Mouse (Mus musculus) intestine, embryonic 14.5 days (tissue): ENCODE measurements around the gene Chst5. TPM values are rescaled to one million over a fixed set of nuclear protein-coding genes. Genes with fewer than 3 reads are reported as not detected.

Experiments
- ATAC-seq: fragments of 200-750 bp; cut with Nextera tagmentation; replicated peaks from 2 replicates; pipeline ENCODE4 v1.8.0; 2017; ENCODE audit warnings: low read depth, moderate number of reproducible peaks, moderate TSS enrichment, moderate library complexity; ENCODE audit not compliant: low FRiP score, low TSS enrichment
- DNase-seq: peaks from one replicate; pipeline ENCODE4 v3.0.0-alpha.2; 2018; ENCODE audit warnings: low spot score
- H3K27ac ChIP-seq: fragments of 300-500 bp; sonication (generic); 2 replicates; pipeline ENCODE4 v1.5.1; 2014; ENCODE audit warnings: low read depth, mild to moderate bottlenecking, control low read depth
- H3K27me3 ChIP-seq: fragments of 300-500 bp; sonication (generic); replicated peaks from 2 replicates; pipeline ENCODE4 v1.6.1; 2014; ENCODE audit warnings: low read length, control low read depth; ENCODE audit not compliant: control insufficient read depth, insufficient read depth
- H3K36me3 ChIP-seq: fragments of 300-500 bp; sonication (generic); 2 replicates; pipeline ENCODE4 v1.6.1; 2014; ENCODE audit warnings: low read length, control low read depth; ENCODE audit not compliant: control insufficient read depth, insufficient read depth
- H3K4me1 ChIP-seq: fragments of 300-500 bp; sonication (generic); replicated peaks from 2 replicates; pipeline ENCODE4 v1.6.1; 2014; ENCODE audit warnings: low read length, control low read depth, mixed read lengths; ENCODE audit not compliant: control insufficient read depth, insufficient read depth
- H3K4me2 ChIP-seq: fragments of 300-500 bp; sonication (generic); 2 replicates; pipeline ENCODE4 v1.6.1; 2014; ENCODE audit warnings: low read length
- H3K4me3 ChIP-seq: fragments of 300-500 bp; sonication (generic); 2 replicates; pipeline ENCODE4 v1.5.1; 2014; ENCODE audit warnings: low read depth, low read length, control low read depth, mixed read lengths
- H3K9ac ChIP-seq: fragments of 300-500 bp; sonication (generic); 2 replicates; pipeline ENCODE4 v1.6.1; 2014; ENCODE audit warnings: mild to moderate bottlenecking, low read length
- H3K9me3 ChIP-seq: fragments of 300-500 bp; sonication (generic); 2 replicates; pipeline ENCODE4 v1.6.1; 2016; ENCODE audit warnings: low read length, control low read depth; ENCODE audit not compliant: control insufficient read depth
- WGBS: fragments of 180-500 bp; shearing (Covaris S2); extraction: QIAGEN DNeasy Blood & Tissue Kit; methylation state at CpG from one replicate; pipeline ENCODE4 v1.1.7; 2014; 5-methylcytosine and 5-hydroxymethylcytosine counted together
- polyA plus RNA-seq: library from polyadenylated mRNA; unstranded; fragments of >200 nt; fragmentation: Nextera tagmentation; extraction: Ambion mirVana; gene quantifications from 2 replicates; pipeline ENCODE4 v1.2.1, GENCODE M21; 2014

The Chst5 gene
- polyA plus RNA-seq = 2.1 and 2.6 TPM in 2 replicates

DNA sequence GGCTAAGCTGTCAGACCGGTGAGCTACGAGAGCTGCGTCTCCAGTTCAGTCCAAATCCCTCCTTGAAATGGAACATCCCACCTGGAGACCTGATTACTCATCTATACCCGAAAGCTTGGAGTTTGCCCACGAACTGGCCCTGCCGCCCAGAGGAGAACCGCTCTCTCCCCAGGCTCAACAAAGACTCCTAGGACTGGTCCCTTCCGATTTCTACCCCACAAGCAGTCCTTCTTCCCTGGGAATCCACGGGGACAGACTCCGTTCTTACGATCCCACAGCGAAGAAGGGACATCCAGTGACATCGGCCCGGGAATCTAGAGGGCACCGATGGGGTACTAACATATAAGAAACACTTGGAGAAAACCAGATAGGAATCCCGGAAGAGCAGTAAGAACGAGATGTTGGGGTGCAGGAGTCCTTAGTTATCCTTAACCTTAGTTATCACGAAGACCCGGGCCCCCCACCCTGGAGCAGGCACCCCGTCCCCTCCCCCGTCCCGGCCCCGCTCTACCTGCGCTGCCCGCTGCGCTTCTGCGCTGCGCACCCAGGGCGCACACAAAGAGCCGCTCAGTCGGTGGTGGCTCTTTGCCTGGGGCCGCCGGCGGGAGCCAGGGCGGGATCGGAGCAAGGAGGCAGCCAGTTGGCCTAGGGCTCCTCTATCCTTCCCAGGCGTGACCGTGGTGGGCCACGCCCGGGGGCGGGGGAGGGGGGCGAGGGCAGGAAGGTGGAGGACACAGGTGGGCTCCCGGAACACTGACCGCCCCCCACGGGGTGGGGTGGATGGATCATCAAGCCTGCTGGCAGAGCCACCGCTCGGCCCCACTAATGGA, at the start of gene Chst5:
Gene Chst5, minus strand, starts transcription at position 827 of the 830 bp plus-strand sequence.
- Histone ChIP-seq H3K4me1 (0 out of 2 replicates have a peak, but pooled peaks cover 4% of the 10 kb centered on the region), H3K9me3 (no peaks in the 10 kb centered on the region), H3K4me2 (peak within 1 kb of the TSS; percentile 78), H3K4me3 (peak within 1 kb of the TSS; percentile 37), H3K36me3 (no peaks in the 10 kb centered on the region), H3K27me3 (peaks cover 20% of the 10 kb centered on the region), H3K9ac (peak within 1 kb of the TSS; percentile 40), H3K27ac (no peak within 1 kb of the TSS)
- WGBS = 4% methylated on average over 46 of the region's 47 CpGs
- peak; percentile 33; the same call in 1 of the 2 replicates for ATAC-seq
- DNase-seq = peak; percentile 71

DNA sequence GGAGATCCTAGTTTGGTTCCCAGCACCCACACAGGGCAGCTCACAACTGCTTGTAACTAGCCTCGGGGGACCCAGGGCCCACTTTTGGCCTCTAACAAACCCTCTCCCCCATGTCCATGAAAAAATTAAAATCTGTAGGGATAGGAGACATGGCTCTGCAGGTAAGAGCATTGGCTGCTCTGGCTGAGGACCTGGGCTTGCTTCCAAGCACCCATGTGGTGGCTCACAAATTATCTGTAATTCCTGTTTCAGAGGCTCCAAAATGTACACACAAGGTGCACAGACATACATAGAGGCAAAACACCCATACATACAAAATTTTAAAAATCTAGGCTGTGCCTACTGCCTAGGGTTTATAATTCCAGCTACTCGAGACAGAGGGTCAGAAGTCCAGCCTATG, 47.0 kb upstream of the Chst5 start:
- 90% methylated on average over 2 of the region's 2 CpGs for WGBS
- H3K27me3 ChIP-seq = no peaks in the 10 kb centered on the region
- no peak overlapping the region for H3K9ac ChIP-seq
- H3K27ac ChIP-seq = no peak overlapping the region
- no peak overlapping the region for H3K4me2 ChIP-seq
- H3K36me3 ChIP-seq = peaks cover 45% of the 10 kb centered on the region
- H3K9me3 ChIP-seq = no peaks in the 10 kb centered on the region
- no peaks in the 10 kb centered on the region; the same call in 1 of the 2 replicates for H3K4me1 ChIP-seq
- no peak overlapping the region for H3K4me3 ChIP-seq
- DNase-seq (no peak), ATAC-seq (no peak)

DNA sequence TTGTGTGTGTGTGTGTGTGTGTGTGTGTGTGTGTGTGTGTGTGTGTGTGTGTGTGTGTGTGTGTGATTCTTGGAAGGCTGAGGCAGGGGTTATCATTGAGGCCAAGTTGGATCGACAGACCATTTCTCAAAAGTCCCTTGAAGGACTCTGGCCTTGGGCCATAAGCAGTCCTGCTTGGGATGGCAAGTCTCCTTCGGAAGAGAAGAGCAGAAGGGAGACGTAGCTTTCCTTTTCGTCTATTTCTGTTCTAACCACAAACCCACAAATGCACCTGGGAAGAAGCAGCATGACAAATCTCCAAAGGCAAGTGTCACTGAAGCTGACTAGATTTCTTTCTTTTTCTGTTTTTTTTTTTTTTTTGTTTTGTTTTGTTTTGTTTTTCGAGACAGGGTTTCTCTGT, 45.6 kb upstream of the Chst5 start:
- no peaks in the 10 kb centered on the region for H3K27me3 ChIP-seq
- H3K36me3 ChIP-seq = peaks cover 51% of the 10 kb centered on the region
- no peaks in the 10 kb centered on the region for H3K9me3 ChIP-seq
- no peak overlapping the region for H3K4me3 ChIP-seq
- DNase-seq (no peak), ATAC-seq (no peak)
- 95% methylated on average over 5 of the region's 5 CpGs for WGBS
- H3K4me2 ChIP-seq = no peak overlapping the region
- no peaks in the 10 kb centered on the region; the same call in 1 of the 2 replicates for H3K4me1 ChIP-seq
- no peak overlapping the region for H3K27ac ChIP-seq
- no peak overlapping the region for H3K9ac ChIP-seq

DNA sequence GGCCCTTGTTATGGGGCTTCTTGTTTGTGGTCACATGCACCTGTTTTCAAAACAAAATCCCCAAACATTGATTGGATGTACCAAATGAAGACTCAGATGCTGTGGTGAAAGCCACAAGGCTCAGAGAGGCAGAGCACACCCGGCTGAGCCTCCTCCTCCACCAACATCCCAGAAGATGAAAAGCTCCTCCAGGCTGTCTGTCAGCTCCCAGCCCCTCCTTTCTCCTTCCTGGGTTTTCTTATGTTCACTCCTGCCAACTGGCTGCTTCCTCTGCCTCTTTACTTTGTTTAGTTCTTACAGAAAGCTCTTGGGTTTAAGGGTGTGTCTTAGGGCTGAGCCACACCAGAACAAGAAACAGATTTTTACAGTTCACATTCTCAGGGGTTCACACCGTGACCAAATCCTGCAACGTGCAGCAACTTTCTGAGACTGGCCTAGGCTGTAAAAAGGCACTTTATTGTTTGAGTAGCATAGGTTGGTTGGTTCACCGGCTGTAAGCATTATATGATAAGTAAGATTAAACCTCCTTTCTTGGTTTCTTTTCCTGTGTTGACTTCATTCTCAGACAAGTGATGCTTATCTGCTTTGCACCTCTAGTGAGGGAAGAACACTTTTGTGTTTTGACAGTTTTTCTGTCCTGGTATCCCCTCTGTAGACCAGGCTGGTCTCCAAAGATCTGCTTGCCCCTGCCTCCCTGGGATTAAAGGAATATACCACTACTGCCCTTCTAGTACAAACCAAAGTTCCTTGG, 44.8 kb upstream of the Chst5 start:
- WGBS = 77% methylated on average over 4 of the region's 4 CpGs
- ATAC-seq (no peak), DNase-seq (no peak)
- no peaks in the 10 kb centered on the region; the same call in 1 of the 2 replicates for H3K4me1 ChIP-seq
- no peak overlapping the region for H3K9ac ChIP-seq
- H3K27ac ChIP-seq = no peak overlapping the region
- H3K27me3 ChIP-seq = no peaks in the 10 kb centered on the region
- H3K4me2 ChIP-seq = no peak overlapping the region
- H3K36me3 ChIP-seq = peaks cover 48% of the 10 kb centered on the region
- no peaks in the 10 kb centered on the region for H3K9me3 ChIP-seq
- no peak overlapping the region for H3K4me3 ChIP-seq

DNA sequence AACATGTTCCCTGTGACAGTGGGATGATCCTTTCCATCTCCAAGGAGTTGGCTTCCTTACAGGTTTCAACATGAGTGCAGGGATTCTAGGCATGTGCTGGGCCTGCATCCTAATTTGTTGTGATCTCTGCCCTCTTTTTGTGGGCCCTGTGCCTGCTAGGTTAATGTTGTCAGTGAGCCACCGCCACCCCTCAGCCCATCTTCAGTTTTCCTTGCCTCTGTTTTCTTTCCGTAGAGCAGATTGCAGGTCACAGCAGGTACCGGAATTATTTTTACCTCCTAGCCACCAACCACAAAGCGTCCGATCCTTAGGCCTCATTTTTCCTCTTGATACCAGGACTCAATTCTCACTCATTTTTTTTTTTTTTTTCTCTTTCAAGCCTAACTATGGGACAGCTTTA, 41.7 kb upstream of the Chst5 start:
- ATAC-seq (no peak), DNase-seq (no peak)
- H3K27me3 ChIP-seq = no peaks in the 10 kb centered on the region
- H3K4me2 ChIP-seq = no peak overlapping the region
- no peak overlapping the region for H3K4me3 ChIP-seq
- no peak overlapping the region for H3K9ac ChIP-seq
- no peaks in the 10 kb centered on the region for H3K9me3 ChIP-seq
- peaks cover 65% of the 10 kb centered on the region for H3K36me3 ChIP-seq
- 95% methylated on average over 5 of the region's 5 CpGs for WGBS
- no peaks in the 10 kb centered on the region; the same call in 1 of the 2 replicates for H3K4me1 ChIP-seq
- no peak overlapping the region for H3K27ac ChIP-seq

DNA sequence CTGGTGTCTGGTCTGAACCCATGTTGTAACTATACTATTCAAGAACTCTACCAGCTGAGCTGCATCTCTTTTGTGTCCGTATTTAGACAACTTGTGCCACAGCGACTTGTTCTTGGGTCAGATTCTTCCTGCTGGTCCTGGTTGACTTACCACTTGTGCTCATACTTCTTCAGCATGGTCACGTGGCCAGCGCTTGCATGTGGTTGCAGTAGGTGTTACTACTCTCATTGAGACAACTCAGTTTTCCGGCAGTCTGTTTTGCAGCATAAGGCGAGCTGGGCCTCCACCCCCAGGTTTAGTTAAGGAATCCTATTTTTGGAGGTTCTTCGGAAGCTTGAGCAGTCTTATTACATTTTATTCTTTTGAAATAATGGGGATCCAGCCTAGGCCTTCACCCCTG, 41.1 kb upstream of the Chst5 start:
- H3K9me3 ChIP-seq = no peaks in the 10 kb centered on the region
- no peak overlapping the region for H3K27ac ChIP-seq
- no peaks in the 10 kb centered on the region for H3K27me3 ChIP-seq
- H3K4me3 ChIP-seq = no peak overlapping the region
- H3K36me3 ChIP-seq = peaks cover 64% of the 10 kb centered on the region
- no peak overlapping the region for H3K9ac ChIP-seq
- H3K4me1 ChIP-seq = no peaks in the 10 kb centered on the region; the same call in 1 of the 2 replicates
- no peak overlapping the region for H3K4me2 ChIP-seq
- no peak for ATAC-seq
- 90% methylated on average over 7 of the region's 7 CpGs for WGBS
- DNase-seq = no peak

DNA sequence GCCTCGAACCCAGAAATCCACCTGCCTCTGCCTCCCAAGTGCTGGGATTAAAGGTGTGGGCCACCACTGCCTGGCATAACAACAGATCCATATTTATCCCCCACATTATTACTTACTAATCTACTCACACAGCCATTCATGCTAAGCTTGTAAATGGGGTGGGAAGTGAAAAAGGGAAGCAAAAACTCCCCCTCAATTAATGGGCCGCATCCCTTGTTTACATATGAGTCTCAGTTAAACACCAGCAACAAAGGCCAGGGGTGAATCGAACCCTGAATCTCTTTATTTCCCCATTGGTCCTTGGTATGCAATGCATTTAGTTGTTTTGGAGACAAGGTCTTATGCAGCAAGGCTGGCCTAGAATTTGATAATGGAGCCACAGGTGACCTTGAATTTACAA, 40.6 kb upstream of the Chst5 start:
- DNase-seq (no peak), ATAC-seq (no peak)

DNA sequence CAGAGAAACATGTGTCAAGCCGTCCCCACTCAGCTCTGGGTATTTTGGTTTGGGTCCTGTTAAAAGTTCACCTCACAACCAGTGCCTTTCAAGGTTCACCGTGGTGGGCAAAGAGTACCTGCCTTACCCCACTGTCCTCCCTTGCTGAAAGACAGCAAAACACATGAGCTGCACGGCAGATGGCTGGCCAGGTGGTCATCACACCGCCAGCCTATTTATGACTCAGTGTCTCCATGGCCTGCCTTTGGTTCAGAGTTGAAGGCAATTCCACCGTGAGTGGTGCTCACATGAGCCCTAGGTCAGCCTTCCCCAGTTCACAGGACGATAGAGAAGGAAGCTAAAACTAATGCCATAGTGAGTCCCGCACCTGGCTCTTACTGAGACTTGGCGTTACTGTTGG, 37.7 kb upstream of the Chst5 start:
- 93% methylated on average over 8 of the region's 8 CpGs for WGBS
- Histone ChIP-seq H3K9ac (no peak overlapping the region), H3K9me3 (no peaks in the 10 kb centered on the region), H3K4me2 (no peak overlapping the region), H3K36me3 (peaks cover 71% of the 10 kb centered on the region), H3K27ac (no peak overlapping the region), H3K4me3 (no peak overlapping the region), H3K4me1 (no peaks in the 10 kb centered on the region), H3K27me3 (no peaks in the 10 kb centered on the region)
- DNase-seq (no peak), ATAC-seq (no peak)

More for the DNA sequence above, 40.6 kb upstream of the Chst5 start:
- no peak overlapping the region for H3K4me3 ChIP-seq
- no peak overlapping the region for H3K4me2 ChIP-seq
- H3K9me3 ChIP-seq = no peaks in the 10 kb centered on the region
- peaks cover 68% of the 10 kb centered on the region for H3K36me3 ChIP-seq
- no peaks in the 10 kb centered on the region; the same call in 1 of the 2 replicates for H3K4me1 ChIP-seq
- H3K27ac ChIP-seq = no peak overlapping the region
- H3K27me3 ChIP-seq = no peaks in the 10 kb centered on the region
- WGBS = 91% methylated on average over 3 of the region's 3 CpGs
- no peak overlapping the region for H3K9ac ChIP-seq
